Mouse (Mus musculus): ENCODE data around the gene Vmn1r95.
"Not testable (repeated sequence)": the region's sequence is repeated elsewhere in the genome, so short reads cannot be mapped to it uniquely, and the experiment has no call there.

The Vmn1r95 gene

DNA sequence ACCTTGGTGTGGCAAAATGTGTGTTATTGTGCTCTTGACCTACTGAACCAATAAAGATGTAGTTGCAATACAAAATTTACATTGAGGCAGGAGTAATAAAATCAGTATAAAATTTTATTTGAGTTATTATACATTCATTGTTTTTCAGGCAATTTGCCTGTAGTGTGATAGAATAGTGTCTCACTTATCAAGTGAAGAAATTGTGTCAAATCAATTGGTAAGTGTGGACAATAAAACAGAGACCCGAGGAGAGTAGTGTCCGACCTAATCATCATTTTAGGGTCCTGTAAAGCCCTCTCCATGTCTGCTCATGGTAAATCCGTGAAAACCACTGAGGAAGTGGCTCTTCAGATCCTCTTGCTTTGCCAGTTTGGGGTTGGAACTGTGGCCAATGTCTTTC lies at the start of gene Vmn1r95:
Gene Vmn1r95 (plus strand): TSS at position 301 of the 400 bp plus-strand sequence.
- DNase-seq: not testable (repeated sequence)

DNA sequence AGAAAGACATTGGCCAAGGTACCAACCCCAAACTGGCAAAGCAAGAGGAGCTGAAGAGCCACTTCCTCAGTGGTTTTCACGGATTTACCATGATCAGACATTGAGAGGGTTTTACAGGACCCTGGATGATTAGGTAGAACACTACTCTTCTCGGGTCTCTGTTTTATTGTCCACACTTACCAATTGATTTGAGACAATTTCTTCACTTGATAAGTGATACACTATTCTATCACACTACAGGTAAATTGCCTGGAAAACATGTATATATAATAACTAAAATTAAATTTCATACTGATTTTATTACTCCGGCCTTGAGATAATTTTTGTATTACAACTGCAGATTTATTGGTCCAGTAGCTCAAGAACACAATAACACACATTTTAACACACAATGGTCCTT lies 25.2 kb upstream of the Vmn1r95 start, which contains the start of gene Vmn1r94:
Gene Vmn1r94 (minus strand): TSS at position 101 of the 400 bp plus-strand sequence.
- DNase-seq: not testable (repeated sequence)

DNA sequence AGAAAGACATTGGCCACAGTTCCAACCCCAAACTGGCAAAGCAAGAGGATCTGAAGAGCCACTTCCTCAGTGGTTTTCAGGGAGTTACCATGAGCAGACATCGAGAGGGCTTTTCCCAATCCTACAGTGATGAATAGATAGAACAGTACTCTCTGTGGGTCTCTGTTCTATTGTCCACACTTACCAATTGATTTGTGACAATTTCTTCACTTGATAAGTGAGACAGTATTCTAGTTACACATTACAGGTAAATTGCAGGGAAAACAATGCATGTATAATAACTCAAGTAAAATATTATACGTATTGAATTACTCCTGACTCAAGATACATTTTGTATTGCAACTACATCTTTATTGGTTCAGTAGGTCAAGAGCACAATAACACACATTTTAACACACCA lies 12.0 kb downstream of the Vmn1r95 start, which contains the start of gene Gm6164:
Gene Gm6164 (minus strand): TSS at position 101 of the 400 bp plus-strand sequence.
- DNase-seq: not testable (repeated sequence)

DNA sequence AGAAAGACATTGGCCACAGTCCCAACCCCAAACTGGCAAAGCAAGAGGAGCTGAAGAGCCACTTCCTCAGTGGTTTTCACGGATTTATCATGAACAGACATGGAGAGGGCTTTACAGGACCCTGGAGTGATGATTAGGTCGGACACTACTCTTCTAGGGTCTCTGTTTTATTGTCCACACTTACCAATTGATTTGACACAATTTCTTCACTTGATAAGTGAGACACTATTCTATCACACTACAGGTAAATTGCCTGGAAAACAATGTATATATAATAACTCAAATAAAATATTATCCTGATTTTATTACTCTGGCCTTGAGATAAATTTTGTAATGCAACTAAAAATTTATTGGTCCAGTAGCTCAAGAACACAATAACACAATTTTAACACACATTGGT lies 40.2 kb downstream of the Vmn1r95 start, which contains the start of gene Gm4498:
Gene Gm4498 (minus strand): TSS at position 101 of the 400 bp plus-strand sequence.
- not testable (repeated sequence) for DNase-seq
